Mouse (Mus musculus) midbrain, embryonic 14.5 days (tissue): ENCODE data around the gene Ano2. TPM values are rescaled to one million over a fixed set of nuclear protein-coding genes. Genes with fewer than 3 reads are reported as not detected.

Source experiments
- ATAC-seq: fragments of 200-750 bp; cut with Nextera tagmentation; 2 replicates; pipeline ENCODE4 v1.8.0; 2017; ENCODE audit warnings: moderate number of reproducible peaks, moderate library complexity; ENCODE audit not compliant: low FRiP score, low TSS enrichment
- DNase-seq: peaks from one replicate; pipeline ENCODE4 v3.0.0-alpha.2; 2015
- H3K27ac ChIP-seq: fragments of 300-500 bp; sonication (generic); replicated peaks from 2 replicates; pipeline ENCODE4 v1.5.1; 2014; ENCODE audit warnings: mild to moderate bottlenecking, low read depth, low read length, moderate library complexity
- H3K27me3 ChIP-seq: fragments of 300-500 bp; sonication (generic); 2 replicates; pipeline ENCODE4 v1.6.1; 2014; ENCODE audit warnings: low read length, control low read depth, mixed read lengths; ENCODE audit not compliant: control insufficient read depth, insufficient read depth
- H3K36me3 ChIP-seq: fragments of 300-500 bp; sonication (generic); 2 replicates; pipeline ENCODE4 v1.6.1; 2014; ENCODE audit warnings: low read length, control low read depth; ENCODE audit not compliant: control insufficient read depth, insufficient read depth
- H3K4me1 ChIP-seq: fragments of 300-500 bp; sonication (generic); 2 replicates; pipeline ENCODE4 v1.6.1; 2014; ENCODE audit warnings: mild to moderate bottlenecking, antibody characterized with exemption, low read length, control low read depth; ENCODE audit not compliant: control insufficient read depth, insufficient read depth
- H3K4me2 ChIP-seq: fragments of 300-500 bp; sonication (generic); 2 replicates; pipeline ENCODE4 v1.6.1; 2014; ENCODE audit warnings: mild to moderate bottlenecking, low read length, moderate library complexity
- H3K4me3 ChIP-seq: fragments of 300-500 bp; sonication (generic); replicated peaks from 2 replicates; pipeline ENCODE4 v1.5.1; 2014; ENCODE audit warnings: low read depth, low read length
- H3K9ac ChIP-seq: fragments of 300-500 bp; sonication (generic); replicated peaks from 2 replicates; pipeline ENCODE4 v1.6.1; 2014; ENCODE audit warnings: mild to moderate bottlenecking, low read length, moderate library complexity
- H3K9me3 ChIP-seq: fragments of 300-500 bp; sonication (generic); 2 replicates; pipeline ENCODE4 v1.6.1; 2016; ENCODE audit warnings: low read length, control low read depth, mixed read lengths; ENCODE audit not compliant: control insufficient read depth
- WGBS: fragments of 180-500 bp; shearing (Covaris S2); extraction: QIAGEN DNeasy Blood & Tissue Kit; methylation state at CpG from one replicate; pipeline ENCODE4 v1.1.7; 2014; 5-methylcytosine and 5-hydroxymethylcytosine counted together
- polyA plus RNA-seq: library from polyadenylated mRNA; unstranded; fragments of >200 nt; fragmentation: Nextera tagmentation; extraction: Ambion mirVana; gene quantifications from 2 replicates; pipeline ENCODE4 v1.2.1, GENCODE M21; 2014

The Ano2 gene
- polyA plus RNA-seq, 1 experiment from 2014 or later: 0.09 TPM

- H3K9ac ChIP-seq: no peak overlapping the region
- H3K27me3 ChIP-seq: no peaks in the 10 kb centered on the region
- ATAC-seq: no peak
- no peaks in the 10 kb centered on the region for H3K9me3 ChIP-seq
- no peaks in the 10 kb centered on the region for H3K4me1 ChIP-seq
- H3K4me2 ChIP-seq: no peak overlapping the region
- 88% methylated on average over 2 of the region's 2 CpGs for WGBS
- H3K27ac ChIP-seq: no peak overlapping the region
- no peak overlapping the region for H3K4me3 ChIP-seq
- H3K36me3 ChIP-seq: no peaks in the 10 kb centered on the region
- DNase-seq: no peak
These were observed 26.3 kb upstream of the Ano2 start for GRCm38 (mm10) chr6:125663906-125664305.

GRCm38 (mm10) chr6:125671835-125672234 lies 18.4 kb upstream of the Ano2 start:
- Histone ChIP-seq H3K27me3 (no peaks in the 10 kb centered on the region), H3K27ac (no peak overlapping the region), H3K4me3 (no peak overlapping the region), H3K4me2 (no peak overlapping the region), H3K36me3 (no peaks in the 10 kb centered on the region), H3K4me1 (no peaks in the 10 kb centered on the region), H3K9me3 (no peaks in the 10 kb centered on the region), H3K9ac (no peak overlapping the region)
- no peak for ATAC-seq
- WGBS: 86% methylated on average over 3 of the region's 3 CpGs
- DNase-seq: no peak

- ATAC-seq: no peak
- Histone ChIP-seq H3K9ac (no peak overlapping the region), H3K4me2 (no peak overlapping the region), H3K9me3 (no peaks in the 10 kb centered on the region), H3K36me3 (no peaks in the 10 kb centered on the region), H3K4me3 (no peak overlapping the region), H3K27me3 (no peaks in the 10 kb centered on the region), H3K4me1 (no peaks in the 10 kb centered on the region), H3K27ac (no peak overlapping the region)
- 74% methylated on average over 1 of the region's 1 CpGs for WGBS
- DNase-seq: no peak
These were observed 11.7 kb upstream of the Ano2 start for GRCm38 (mm10) chr6:125678492-125678891.

- no peaks in the 10 kb centered on the region for H3K4me1 ChIP-seq
- H3K4me3 ChIP-seq: no peak overlapping the region
- ATAC-seq (no peak), DNase-seq (no peak)
- WGBS: 86% methylated on average over 11 of the region's 11 CpGs
- no peaks in the 10 kb centered on the region for H3K9me3 ChIP-seq
- no peak overlapping the region for H3K4me2 ChIP-seq
- H3K27me3 ChIP-seq: no peaks in the 10 kb centered on the region
- H3K27ac ChIP-seq: no peak overlapping the region
- H3K9ac ChIP-seq: no peak overlapping the region
- no peaks in the 10 kb centered on the region for H3K36me3 ChIP-seq
These were observed 9.6 kb upstream of the Ano2 start for GRCm38 (mm10) chr6:125680613-125681012.

GRCm38 (mm10) chr6:125685420-125685819 lies 4.8 kb upstream of the Ano2 start:
- Histone ChIP-seq H3K9me3 (no peaks in the 10 kb centered on the region), H3K9ac (no peak overlapping the region), H3K4me1 (peaks cover 4% of the 10 kb centered on the region; the same call in 1 of the 2 replicates), H3K36me3 (no peaks in the 10 kb centered on the region), H3K27ac (no peak overlapping the region), H3K4me2 (no peak overlapping the region), H3K27me3 (no peaks in the 10 kb centered on the region), H3K4me3 (no peak overlapping the region)
- DNase-seq (no peak), ATAC-seq (no peak)

- Histone ChIP-seq H3K27ac (no peak overlapping the region), H3K27me3 (no peaks in the 10 kb centered on the region), H3K4me1 (peaks cover 4% of the 10 kb centered on the region; the same call in 1 of the 2 replicates), H3K4me3 (no peak overlapping the region), H3K4me2 (no peak overlapping the region), H3K36me3 (no peaks in the 10 kb centered on the region), H3K9me3 (no peaks in the 10 kb centered on the region), H3K9ac (no peak overlapping the region)
- 74% methylated on average over 1 of the region's 1 CpGs for WGBS
- DNase-seq (no peak), ATAC-seq (no peak)
These were observed 2.2 kb upstream of the Ano2 start for GRCm38 (mm10) chr6:125687986-125688385.

- no peaks in the 10 kb centered on the region for H3K36me3 ChIP-seq
- H3K4me3 ChIP-seq: no peak overlapping the region
- H3K9me3 ChIP-seq: no peaks in the 10 kb centered on the region
- no peaks in the 10 kb centered on the region for H3K27me3 ChIP-seq
- no peak overlapping the region for H3K9ac ChIP-seq
- no peaks in the 10 kb centered on the region for H3K4me1 ChIP-seq
- DNase-seq (no peak), ATAC-seq (no peak)
- H3K27ac ChIP-seq: no peak overlapping the region
- WGBS: 81% methylated on average over 2 of the region's 2 CpGs
- no peak overlapping the region for H3K4me2 ChIP-seq
These were observed 10.9 kb downstream of the Ano2 start for GRCm38 (mm10) chr6:125701146-125701545.

- no peak overlapping the region for H3K9ac ChIP-seq
- no peak for ATAC-seq
- no peaks in the 10 kb centered on the region for H3K4me1 ChIP-seq
- no peak overlapping the region for H3K4me3 ChIP-seq
- no peaks in the 10 kb centered on the region for H3K27me3 ChIP-seq
- no peak overlapping the region for H3K27ac ChIP-seq
- DNase-seq: no peak
- H3K9me3 ChIP-seq: no peaks in the 10 kb centered on the region
- WGBS: 87% methylated on average over 16 of the region's 16 CpGs
- no peak overlapping the region for H3K4me2 ChIP-seq
- no peaks in the 10 kb centered on the region for H3K36me3 ChIP-seq
These were observed 21.0 kb downstream of the Ano2 start for GRCm38 (mm10) chr6:125711261-125711660.

GRCm38 (mm10) chr6:125726408-125726807 lies 36.2 kb downstream of the Ano2 start:
- no peaks in the 10 kb centered on the region for H3K27me3 ChIP-seq
- no peak overlapping the region for H3K4me3 ChIP-seq
- H3K9ac ChIP-seq: no peak overlapping the region
- no peaks in the 10 kb centered on the region for H3K4me1 ChIP-seq
- no peak for DNase-seq
- no peaks in the 10 kb centered on the region for H3K36me3 ChIP-seq
- no peaks in the 10 kb centered on the region for H3K9me3 ChIP-seq
- no peak for ATAC-seq
- no peak overlapping the region for H3K4me2 ChIP-seq
- no peak overlapping the region for H3K27ac ChIP-seq
- 80% methylated on average over 2 of the region's 2 CpGs for WGBS
